Mouse (Mus musculus): ENCODE data around the gene Pspc1.

Pspc1 gene

DNA sequence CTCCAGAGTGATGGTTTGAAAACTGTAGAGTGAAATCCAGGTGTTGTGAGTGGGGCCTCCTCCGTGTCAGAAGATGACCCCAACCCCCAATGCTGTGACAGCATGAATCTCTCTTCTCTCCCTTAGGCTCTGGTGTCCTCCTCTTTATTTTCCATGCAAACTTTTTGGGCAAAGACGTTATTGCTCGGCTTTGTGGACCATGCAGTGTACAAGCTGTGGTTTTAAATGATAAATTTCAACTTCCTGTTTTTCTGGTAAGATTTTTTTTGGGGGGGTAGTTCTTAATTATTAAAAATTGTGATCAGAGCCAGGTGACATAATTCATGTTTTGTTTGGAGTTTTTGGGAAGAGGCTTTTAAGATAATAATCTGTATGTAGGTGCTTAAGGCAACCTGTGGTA is 82.6 kb downstream of the Pspc1 start:
- DNase-seq = no peak

DNA sequence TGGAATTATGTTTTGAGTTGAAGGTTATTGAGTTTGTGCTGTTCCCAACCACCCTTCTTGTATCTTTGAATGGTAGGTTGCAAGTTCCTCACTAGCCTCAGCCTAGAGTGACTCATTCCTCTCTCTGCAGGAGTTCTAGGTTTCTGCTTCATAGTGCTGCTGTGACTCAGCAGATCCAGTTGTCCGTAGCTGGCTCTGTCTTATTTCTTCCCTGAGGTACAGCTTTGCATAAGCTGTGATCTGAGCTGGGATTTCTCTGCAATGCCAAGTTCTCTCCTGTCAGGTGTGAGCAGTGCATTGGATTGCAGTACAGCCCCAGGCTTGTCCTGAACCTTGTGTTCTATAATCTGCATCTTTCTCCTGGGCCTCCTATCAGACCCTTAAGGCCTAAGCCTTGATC is 88.3 kb downstream of the Pspc1 start:
- no peak for DNase-seq

DNA sequence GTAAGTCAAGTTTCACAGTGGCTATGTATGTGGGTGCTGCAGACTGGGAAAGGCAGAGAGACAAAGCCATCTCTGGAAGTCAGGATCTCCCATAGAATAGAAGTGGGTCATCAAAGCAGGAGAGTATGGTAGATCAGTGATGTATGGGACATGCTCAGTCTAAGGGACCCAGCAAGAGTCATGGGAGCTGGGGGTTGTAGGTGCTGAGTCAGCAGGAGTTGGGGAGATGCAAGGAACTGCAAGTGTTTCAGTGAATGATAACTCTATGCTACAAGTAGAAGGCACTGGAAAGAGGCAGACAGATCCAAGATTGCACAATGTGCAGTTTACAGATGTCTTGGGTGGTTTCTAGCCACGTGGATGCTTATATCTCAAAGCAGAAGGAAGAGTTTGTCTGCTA is 89.0 kb downstream of the Pspc1 start:
- no peak for DNase-seq

DNA sequence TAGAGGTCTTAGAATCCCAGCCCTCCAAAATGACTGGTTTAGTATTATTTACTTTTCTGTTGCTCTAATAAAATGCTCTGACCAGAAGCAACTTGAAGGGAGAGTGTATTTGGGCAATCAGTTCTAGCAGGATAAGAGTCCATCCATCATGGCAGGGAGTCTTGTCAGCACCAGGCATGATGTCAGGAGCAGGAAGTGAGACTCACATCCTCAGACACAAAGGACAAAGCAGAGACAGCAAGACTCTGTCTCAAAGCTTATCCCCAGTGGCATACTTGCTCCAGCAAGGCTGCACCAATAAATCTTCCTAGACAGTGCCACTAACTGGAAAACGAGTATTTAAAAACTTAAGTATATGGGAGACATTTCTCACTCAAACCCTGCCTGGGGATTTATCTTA is 92.7 kb downstream of the Pspc1 start:
- peak; percentile 30 for DNase-seq
